Mouse (Mus musculus) liver, embryonic 12.5 days (tissue): ENCODE measurements at regions not wholly inside any gene's neighbourhood (a gene's known extent, or its start where the extent isn't known, plus 50 kb on each side); places are given as distances from the start of the nearest gene placed in this dataset.

Source experiments
- ATAC-seq: fragments of 200-750 bp; cut with Nextera tagmentation; 2 replicates; pipeline ENCODE4 v1.8.0; 2017; ENCODE audit warnings: moderate number of reproducible peaks, mild to moderate bottlenecking, moderate library complexity
- H3K27ac ChIP-seq: fragments of 300-500 bp; sonication (generic); 2 replicates; pipeline ENCODE4 v1.5.1; 2016; ENCODE audit warnings: mild to moderate bottlenecking
- H3K27me3 ChIP-seq: fragments of 300-500 bp; sonication (generic); replicated peaks from 2 replicates; pipeline ENCODE4 v1.6.1; 2016; ENCODE audit warnings: mild to moderate bottlenecking, moderate library complexity
- H3K36me3 ChIP-seq: fragments of 300-500 bp; sonication (generic); 2 replicates; pipeline ENCODE4 v1.6.1; 2016; ENCODE audit warnings: mild to moderate bottlenecking, moderate library complexity
- H3K4me1 ChIP-seq: fragments of 300-500 bp; sonication (generic); 2 replicates; pipeline ENCODE4 v1.6.1; 2016
- H3K4me2 ChIP-seq: fragments of 300-500 bp; sonication (generic); 2 replicates; pipeline ENCODE4 v1.6.1; 2016; ENCODE audit warnings: mild to moderate bottlenecking, moderate library complexity
- H3K4me3 ChIP-seq: fragments of 300-500 bp; sonication (generic); 2 replicates; pipeline ENCODE4 v1.5.1; 2016; ENCODE audit warnings: mild to moderate bottlenecking, moderate library complexity
- H3K9ac ChIP-seq: fragments of 300-500 bp; sonication (generic); 2 replicates; pipeline ENCODE4 v1.6.1; 2016; ENCODE audit warnings: mild to moderate bottlenecking, moderate library complexity
- H3K9me3 ChIP-seq: fragments of 300-500 bp; sonication (generic); replicated peaks from 2 replicates; pipeline ENCODE4 v1.6.1; 2016; ENCODE audit warnings: mild to moderate bottlenecking, moderate library complexity
- WGBS: fragments of 180-500 bp; shearing (Covaris S2); methylation state at CpG from one replicate; pipeline ENCODE4 v1.1.7; 2016; ENCODE audit not compliant: insufficient replicate concordance; 5-methylcytosine and 5-hydroxymethylcytosine counted together

DNA sequence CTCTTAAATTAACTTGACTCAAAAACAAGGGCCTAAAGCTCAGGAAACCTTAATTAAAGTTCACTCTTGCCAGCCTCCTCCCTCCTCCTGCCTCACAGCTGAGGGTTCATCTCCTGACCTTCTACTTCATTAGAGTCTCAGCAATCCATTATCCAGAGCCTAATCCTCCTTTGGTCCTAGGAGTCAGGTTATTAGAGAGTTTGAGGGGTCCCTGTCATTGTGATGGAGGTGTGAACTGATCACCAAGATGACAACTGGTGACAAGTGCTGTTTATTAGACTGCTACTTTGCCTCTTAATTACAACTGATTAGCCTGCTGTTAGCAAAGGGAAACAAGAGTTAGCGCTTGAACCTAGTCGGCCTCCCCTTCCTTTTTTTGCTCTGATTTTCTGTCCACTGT is 481.1 kb downstream of the Ofcc1 start:
- WGBS: 51% methylated on average over 2 of the region's 2 CpGs
- no peak overlapping the region for H3K4me3 ChIP-seq
- no peaks in the 10 kb centered on the region for H3K27me3 ChIP-seq
- H3K36me3 ChIP-seq: no peaks in the 10 kb centered on the region
- ATAC-seq: no peak
- H3K27ac ChIP-seq: no peak overlapping the region
- H3K4me1 ChIP-seq: no peaks in the 10 kb centered on the region
- H3K9ac ChIP-seq: no peak overlapping the region
- no peaks in the 10 kb centered on the region for H3K9me3 ChIP-seq
- H3K4me2 ChIP-seq: no peak overlapping the region

DNA sequence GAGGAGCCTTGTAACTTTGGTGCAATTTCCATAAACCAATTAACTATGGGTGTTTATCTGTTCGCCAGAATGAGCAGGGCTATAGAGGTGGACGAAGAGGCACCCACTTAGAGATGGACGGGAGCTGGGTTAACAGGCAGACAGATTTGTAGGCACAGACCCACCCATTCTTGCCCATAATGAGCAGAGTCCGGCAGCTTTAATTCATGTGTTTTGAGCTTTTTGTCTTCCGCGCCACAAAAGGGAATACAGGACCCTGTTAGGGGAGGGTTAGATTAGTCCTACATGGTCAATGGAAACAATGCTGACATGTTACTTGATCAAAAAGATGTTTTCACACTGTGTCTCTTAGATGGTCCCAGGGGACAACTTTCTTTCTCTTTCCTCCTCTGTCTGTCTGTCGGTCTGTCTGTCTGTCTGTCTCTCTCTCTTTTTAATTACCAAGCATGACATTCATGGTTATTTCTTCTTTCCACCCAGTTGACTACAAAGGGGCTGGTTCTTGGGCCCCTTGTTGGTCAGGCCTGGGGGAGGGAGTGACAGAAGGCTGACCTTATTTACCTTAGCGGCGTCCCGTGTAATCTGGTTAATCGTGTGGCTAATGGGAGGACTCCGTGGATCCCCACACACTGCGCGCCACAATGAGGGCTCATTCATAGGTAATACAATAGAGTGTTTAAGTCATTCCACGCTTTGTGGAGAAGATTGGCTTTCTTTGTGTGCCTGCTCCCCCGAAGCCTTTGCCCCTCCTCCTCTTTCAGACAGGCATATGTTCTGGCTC is 483.7 kb downstream of the Ofcc1 start:
- Histone ChIP-seq H3K27ac (no peak overlapping the region), H3K27me3 (no peaks in the 10 kb centered on the region), H3K4me1 (no peaks in the 10 kb centered on the region), H3K9ac (no peak overlapping the region), H3K9me3 (no peaks in the 10 kb centered on the region), H3K4me2 (no peak overlapping the region), H3K36me3 (no peaks in the 10 kb centered on the region), H3K4me3 (no peak overlapping the region)
- WGBS: 73% methylated on average over 16 of the region's 16 CpGs
- no peak for ATAC-seq

DNA sequence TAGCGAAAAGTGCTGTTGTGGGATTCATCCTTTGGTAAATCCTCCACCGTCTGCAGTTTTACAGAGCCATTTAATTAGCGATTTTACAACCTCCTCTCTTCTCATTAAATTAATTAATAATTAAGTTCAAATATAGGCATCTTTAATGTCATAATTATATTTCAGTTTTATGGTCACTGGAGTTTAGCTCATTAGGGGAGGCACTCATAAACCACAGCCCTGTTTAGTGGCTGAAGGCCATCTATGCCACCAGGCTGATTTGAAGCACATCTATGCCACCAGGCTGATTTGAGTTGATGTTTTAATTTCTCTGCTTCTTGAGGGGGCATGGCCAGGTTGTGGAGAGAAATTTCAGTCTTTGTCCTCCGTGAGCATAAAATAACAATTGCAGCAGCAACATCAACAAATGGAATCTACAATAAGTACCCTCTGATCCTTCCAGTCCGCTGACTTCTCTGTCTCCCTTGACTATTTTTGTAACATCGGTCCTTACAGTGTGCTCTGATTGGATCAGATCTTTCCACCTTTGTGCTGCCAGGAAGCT is 508.9 kb downstream of the Ofcc1 start:
- Histone ChIP-seq H3K4me3 (no peak overlapping the region), H3K4me2 (no peak overlapping the region), H3K36me3 (no peaks in the 10 kb centered on the region), H3K27me3 (no peaks in the 10 kb centered on the region), H3K4me1 (no peaks in the 10 kb centered on the region), H3K9ac (no peak overlapping the region), H3K27ac (no peak overlapping the region), H3K9me3 (no peaks in the 10 kb centered on the region)
- WGBS: 72% methylated on average over 6 of the region's 6 CpGs
- no peak for ATAC-seq

GRCm38 (mm10) chr13:39849391-39849790 is 511.9 kb downstream of the Ofcc1 start:
- Histone ChIP-seq H3K9ac (no peak overlapping the region), H3K4me2 (no peak overlapping the region), H3K27me3 (no peaks in the 10 kb centered on the region), H3K27ac (no peak overlapping the region), H3K36me3 (no peaks in the 10 kb centered on the region), H3K9me3 (no peaks in the 10 kb centered on the region), H3K4me1 (no peaks in the 10 kb centered on the region), H3K4me3 (no peak overlapping the region)
- 83% methylated on average over 1 of the region's 1 CpGs for WGBS
- ATAC-seq: no peak

- Histone ChIP-seq H3K36me3 (no peaks in the 10 kb centered on the region), H3K4me3 (no peak overlapping the region)
- no peak for ATAC-seq
Measured at GRCm38 (mm10) chr13:39836053-39836584, 525.1 kb downstream of the Ofcc1 start.

DNA sequence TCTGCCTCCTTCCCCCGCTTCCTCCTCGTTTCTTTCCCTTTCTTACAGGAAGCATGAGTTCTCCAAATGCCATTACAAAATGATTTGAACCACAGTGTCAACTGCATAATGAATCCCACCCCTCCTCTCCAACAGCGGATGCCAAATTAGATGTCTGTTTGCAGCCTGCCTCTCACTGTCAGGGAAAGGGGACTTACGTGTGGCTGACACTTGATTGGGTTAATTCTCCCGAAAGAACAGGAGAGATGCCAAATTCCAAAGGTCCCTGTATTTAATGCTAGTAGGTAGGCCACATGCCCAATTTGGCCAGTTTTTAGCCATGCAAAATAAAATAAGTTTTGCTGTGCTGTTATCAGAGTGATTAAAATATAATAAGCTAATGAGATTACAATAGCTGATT is 525.9 kb downstream of the Ofcc1 start:
- ATAC-seq: no peak
- Histone ChIP-seq H3K27me3 (no peaks in the 10 kb centered on the region), H3K4me2 (no peak overlapping the region), H3K36me3 (no peaks in the 10 kb centered on the region), H3K4me3 (no peak overlapping the region), H3K27ac (no peak overlapping the region), H3K4me1 (no peaks in the 10 kb centered on the region), H3K9ac (no peak overlapping the region), H3K9me3 (no peaks in the 10 kb centered on the region)
- 40% methylated on average over 5 of the region's 5 CpGs for WGBS

More at GRCm38 (mm10) chr13:39836053-39836584, 525.1 kb downstream of the Ofcc1 start:
- Histone ChIP-seq H3K4me2 (no peak overlapping the region), H3K27ac (no peak overlapping the region), H3K9ac (no peak overlapping the region), H3K27me3 (no peaks in the 10 kb centered on the region), H3K4me1 (no peaks in the 10 kb centered on the region), H3K9me3 (no peaks in the 10 kb centered on the region)
- WGBS: 73% methylated on average over 5 of the region's 5 CpGs

GRCm38 (mm10) chr13:39834521-39835245 is 526.6 kb downstream of the Ofcc1 start:
- ATAC-seq: no peak
- H3K27me3 ChIP-seq: no peaks in the 10 kb centered on the region
- H3K36me3 ChIP-seq: no peaks in the 10 kb centered on the region
- H3K9ac ChIP-seq: no peak overlapping the region
- H3K9me3 ChIP-seq: no peaks in the 10 kb centered on the region
- H3K27ac ChIP-seq: no peak overlapping the region
- WGBS: 66% methylated on average over 9 of the region's 9 CpGs
- no peak overlapping the region for H3K4me3 ChIP-seq
- H3K4me1 ChIP-seq: no peaks in the 10 kb centered on the region
- H3K4me2 ChIP-seq: no peak overlapping the region

- Histone ChIP-seq H3K9ac (no peak overlapping the region), H3K9me3 (no peaks in the 10 kb centered on the region), H3K4me1 (peaks cover 2% of the 10 kb centered on the region; the same call in 1 of the 2 replicates), H3K4me3 (no peak overlapping the region; the same call in 1 of the 2 replicates), H3K36me3 (no peaks in the 10 kb centered on the region), H3K27me3 (peaks cover 15% of the 10 kb centered on the region), H3K27ac (no peak overlapping the region), H3K4me2 (peak overlapping the region; percentile 45)
- ATAC-seq: no peak
- 4% methylated on average over 20 of the region's 20 CpGs for WGBS
Measured at GRCm38 (mm10) chr13:39823965-39824555, 537.2 kb downstream of the Ofcc1 start.

GRCm38 (mm10) chr13:39823346-39823954 is 537.8 kb downstream of the Ofcc1 start:
- Histone ChIP-seq H3K4me3 (no peak overlapping the region), H3K27me3 (peaks cover 15% of the 10 kb centered on the region), H3K4me1 (peaks cover 2% of the 10 kb centered on the region; the same call in 1 of the 2 replicates), H3K9ac (no peak overlapping the region), H3K4me2 (no peak overlapping the region; the same call in 1 of the 2 replicates), H3K36me3 (no peaks in the 10 kb centered on the region), H3K27ac (no peak overlapping the region), H3K9me3 (no peaks in the 10 kb centered on the region)
- ATAC-seq: no peak
- WGBS: 19% methylated on average over 15 of the region's 15 CpGs

GRCm38 (mm10) chr13:39774554-39774953 is 586.7 kb downstream of the Ofcc1 start:
- Histone ChIP-seq H3K4me3 (no peak overlapping the region), H3K9ac (no peak overlapping the region), H3K36me3 (no peaks in the 10 kb centered on the region), H3K27ac (no peak overlapping the region), H3K9me3 (no peaks in the 10 kb centered on the region), H3K4me1 (no peaks in the 10 kb centered on the region), H3K4me2 (no peak overlapping the region), H3K27me3 (no peaks in the 10 kb centered on the region)
- ATAC-seq: no peak
- 59% methylated on average over 5 of the region's 5 CpGs for WGBS

DNA sequence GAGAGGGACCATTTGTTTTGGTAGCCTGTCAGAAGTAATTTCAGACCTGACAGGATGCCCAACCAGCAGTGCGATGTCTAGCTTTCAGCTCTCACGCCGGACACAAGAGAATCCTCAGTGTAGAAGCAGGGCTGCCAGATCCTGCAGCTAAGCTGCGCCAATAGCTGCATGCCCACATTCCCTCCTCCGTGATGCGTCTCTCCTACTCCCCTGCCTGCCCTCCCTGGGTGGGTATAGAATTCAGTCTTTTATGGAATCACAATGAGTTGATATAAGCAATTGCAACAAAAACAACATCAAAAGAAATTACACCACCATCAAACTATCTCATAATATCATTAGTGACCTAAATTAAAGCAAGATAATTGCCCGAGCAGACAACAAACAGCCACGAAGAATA is 587.1 kb downstream of the Ofcc1 start:
- Histone ChIP-seq H3K4me1 (peaks cover 3% of the 10 kb centered on the region; the same call in 1 of the 2 replicates), H3K36me3 (no peaks in the 10 kb centered on the region), H3K27me3 (no peaks in the 10 kb centered on the region), H3K4me2 (no peak overlapping the region), H3K27ac (no peak overlapping the region), H3K9ac (no peak overlapping the region), H3K9me3 (no peaks in the 10 kb centered on the region), H3K4me3 (no peak overlapping the region)
- 86% methylated on average over 8 of the region's 8 CpGs for WGBS
- ATAC-seq: no peak
